Comparison of ENCODE assay signal across 12 mouse cellular contexts in the genomic region with DNA sequence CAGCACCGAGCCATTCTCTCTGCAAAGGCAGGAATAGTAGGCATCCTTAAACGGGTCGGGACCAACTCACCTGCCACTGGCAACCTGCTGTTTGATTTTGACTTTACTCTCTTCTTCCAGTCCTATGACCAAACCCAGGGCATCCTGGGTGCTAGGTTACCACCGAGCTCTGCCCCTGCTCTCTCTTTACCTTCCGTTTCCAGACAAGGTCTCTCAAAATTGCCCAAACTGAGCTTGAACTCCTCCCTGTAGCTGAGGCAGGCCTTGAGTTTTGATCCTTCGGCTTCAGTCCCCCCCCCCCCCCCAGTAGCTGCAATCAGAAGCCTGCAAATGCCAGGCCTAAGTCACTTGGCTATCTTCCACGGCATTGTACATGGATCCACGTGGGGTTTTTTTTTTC. TPM values are rescaled to one million over a fixed set of nuclear protein-coding genes. Genes with fewer than 3 reads are reported as not detected.
DNase-seq lines count a peak whose midpoint lies in the region; ATAC-seq and TF ChIP-seq lines count a peak whose summit lies in the region.
"Had no signal": no experiment of that assay in that cellular context is flagged by ENCODE, and none has a peak within 500 bp of the region (broad histone marks: within the 10 kb centered on the region; RNA-seq: fewer than 3 reads in every experiment).

No protein-coding gene starts in this region.

- TF ChIP-seq EP300 in ES-Bruce4 (IDR thresholded peaks at IDR 0.05; ENCODE audit: insufficient read depth, low read depth, low read length) = no peak

- peaks cover 11% of the 10 kb centered on the region; the same call in 1 of the 2 replicates for H3K4me1 ChIP-seq in forebrain, embryonic 14.5 days (ENCODE audit: control insufficient read depth, insufficient read depth, low read length)
- H3K4me1 ChIP-seq in forebrain, embryonic 10.5 days = peaks cover 82% of the 10 kb centered on the region
- peaks cover 69% of the 10 kb centered on the region for H3K4me1 ChIP-seq in hindbrain, embryonic 10.5 days (replicated peaks)
- H3K4me1 ChIP-seq in hindbrain, embryonic 12.5 days = peaks cover 29% of the 10 kb centered on the region
- H3K4me1 ChIP-seq in E14TG2a.4 (replicated peaks; ENCODE audit: low read depth, low read length) (peaks cover 88% of the 10 kb centered on the region), ES-Bruce4 (ENCODE audit: control insufficient read depth, insufficient read depth, low read length) (peaks cover 12% of the 10 kb centered on the region)

- H3K36me3 ChIP-seq in forebrain, embryonic 14.5 days (ENCODE audit: control insufficient read depth, insufficient read depth, low read length) = no peaks in the 10 kb centered on the region
- no peaks in the 10 kb centered on the region for H3K36me3 ChIP-seq in forebrain, embryonic 10.5 days (replicated peaks)
- no peaks in the 10 kb centered on the region for H3K36me3 ChIP-seq in hindbrain, embryonic 10.5 days
- no peaks in the 10 kb centered on the region for H3K36me3 ChIP-seq in hindbrain, embryonic 12.5 days
- H3K36me3 ChIP-seq in E14TG2a.4 (ENCODE audit: insufficient read depth, low read length) = no peaks in the 10 kb centered on the region
- no peaks in the 10 kb centered on the region for H3K36me3 ChIP-seq in ES-Bruce4 (ENCODE audit: control insufficient read depth, insufficient read depth, low read length, poor library complexity, severe bottlenecking)
- H3K36me3 ChIP-seq: heart, embryonic 13.5 days; limb, embryonic 13.5 days; liver, embryonic 12.5 days; neural tube, embryonic 12.5 days had no signal

- H3K27ac ChIP-seq in forebrain, embryonic 14.5 days (ENCODE audit: low read depth, low read length) = 0 out of 2 replicates have a peak overlapping the region, but pooled peaks have one; percentile 39
- H3K27ac ChIP-seq in forebrain, embryonic 10.5 days = no peak overlapping the region
- H3K27ac ChIP-seq in hindbrain, embryonic 10.5 days = peak overlapping the region; percentile 41; the same call in 1 of the 2 replicates
- H3K27ac ChIP-seq in hindbrain, embryonic 12.5 days = no peak overlapping the region
- H3K27ac ChIP-seq in ES-Bruce4 (ENCODE audit: insufficient read depth, low read length) = peak overlapping the region; percentile 85
- H3K27ac ChIP-seq: limb, embryonic 13.5 days; liver, embryonic 12.5 days; neural tube, embryonic 12.5 days had no signal

- H3K27me3 ChIP-seq in forebrain, embryonic 14.5 days (replicated peaks; ENCODE audit: control insufficient read depth, insufficient read depth, low read length) = no peaks in the 10 kb centered on the region
- H3K27me3 ChIP-seq in forebrain, embryonic 10.5 days (ENCODE audit: poor library complexity, severe bottlenecking) = peaks cover 37% of the 10 kb centered on the region
- peaks cover 13% of the 10 kb centered on the region; the same call in 1 of the 2 replicates for H3K27me3 ChIP-seq in hindbrain, embryonic 10.5 days (ENCODE audit: insufficient read depth, poor library complexity, severe bottlenecking)
- no peaks in the 10 kb centered on the region for H3K27me3 ChIP-seq in hindbrain, embryonic 12.5 days
- 0 out of 2 replicates have a peak, but pooled peaks cover under 1% of the 10 kb centered on the region for H3K27me3 ChIP-seq in E14TG2a.4 (ENCODE audit: insufficient read depth, low read length)
- no peaks in the 10 kb centered on the region for H3K27me3 ChIP-seq in ES-Bruce4 (ENCODE audit: control insufficient read depth, insufficient read depth, low read length, poor library complexity, severe bottlenecking)
- H3K27me3 ChIP-seq: heart, embryonic 13.5 days; neural tube, embryonic 12.5 days had no signal

- TF ChIP-seq POLR2A in ES-Bruce4 (IDR thresholded peaks at IDR 0.05; ENCODE audit: insufficient read depth, low read length) = no peak

- no peaks in the 10 kb centered on the region for H3K9me3 ChIP-seq in forebrain, embryonic 14.5 days (replicated peaks; ENCODE audit: control insufficient read depth, low read length)
- H3K9me3 ChIP-seq in forebrain, embryonic 10.5 days = no peaks in the 10 kb centered on the region
- H3K9me3 ChIP-seq in hindbrain, embryonic 10.5 days = no peaks in the 10 kb centered on the region
- no peaks in the 10 kb centered on the region for H3K9me3 ChIP-seq in hindbrain, embryonic 12.5 days (replicated peaks)
- H3K9me3 ChIP-seq in E14TG2a.4 (ENCODE audit: low read length) = no peaks in the 10 kb centered on the region
- H3K9me3 ChIP-seq in ES-Bruce4 (replicated peaks; ENCODE audit: control insufficient read depth, insufficient read depth, low read length, poor library complexity, severe bottlenecking) = no peaks in the 10 kb centered on the region
- H3K9me3 ChIP-seq: heart, embryonic 13.5 days; limb, embryonic 13.5 days; liver, embryonic 12.5 days; neural tube, embryonic 12.5 days had no signal

- TF ChIP-seq CTCF in E14TG2a.4 (conservative IDR thresholded peaks at IDR 0.05; ENCODE audit: low read length) (no peak), ES-Bruce4 (IDR thresholded peaks at IDR 0.05; ENCODE audit: low read depth, low read length) (no peak)

- no peak overlapping the region for H3K4me3 ChIP-seq in forebrain, embryonic 14.5 days (ENCODE audit: low read depth, low read length)
- H3K4me3 ChIP-seq in forebrain, embryonic 10.5 days = no peak overlapping the region
- no peak overlapping the region for H3K4me3 ChIP-seq in hindbrain, embryonic 10.5 days
- H3K4me3 ChIP-seq in hindbrain, embryonic 12.5 days = no peak overlapping the region
- H3K4me3 ChIP-seq in E14TG2a.4 (replicated peaks; ENCODE audit: low read length) (0 out of 2 replicates have a peak overlapping the region, but pooled peaks have one; percentile 70), ES-Bruce4 (ENCODE audit: low read depth, low read length) (no peak overlapping the region)
- H3K4me3 ChIP-seq: limb, embryonic 13.5 days; liver, embryonic 12.5 days; neural tube, embryonic 12.5 days had no signal

- no peak for ATAC-seq in forebrain, embryonic 14.5 days
- ATAC-seq in hindbrain, embryonic 12.5 days (ENCODE audit: low FRiP score) = no peak
- no peak for ATAC-seq in megakaryocyte, adult 5-6 weeks (ENCODE audit: poor library complexity, severe bottlenecking)

- no peak overlapping the region for H3K9ac ChIP-seq in forebrain, embryonic 14.5 days (ENCODE audit: low read length)
- H3K9ac ChIP-seq in hindbrain, embryonic 12.5 days = no peak overlapping the region
- H3K9ac ChIP-seq in ES-Bruce4 (ENCODE audit: low read depth, poor library complexity, severe bottlenecking) = peak overlapping the region; percentile 36
- H3K9ac ChIP-seq: limb, embryonic 13.5 days; liver, embryonic 12.5 days; neural tube, embryonic 12.5 days had no signal

- no peak overlapping the region for H3K4me2 ChIP-seq in forebrain, embryonic 14.5 days (ENCODE audit: low read length)
- no peak overlapping the region for H3K4me2 ChIP-seq in hindbrain, embryonic 12.5 days (replicated peaks)

- 71% methylated on average over 8 of the region's 8 CpGs for WGBS in forebrain, embryonic 14.5 days
- WGBS in forebrain, embryonic 10.5 days = 81% methylated on average over 8 of the region's 8 CpGs
- 80% methylated on average over 8 of the region's 8 CpGs for WGBS in hindbrain, embryonic 10.5 days
- 85% methylated on average over 8 of the region's 8 CpGs for WGBS in hindbrain, embryonic 12.5 days

- DNase-seq in forebrain, embryonic 14.5 days (ENCODE audit: low spot score) = no peak
- DNase-seq in forebrain, embryonic 10.5 days (ENCODE audit: extremely low spot score, low spot score) = no peak
- DNase-seq in hindbrain, embryonic 10.5 days (ENCODE audit: low spot score) = no peak
- DNase-seq in frontal cortex, postnatal 10 days (ENCODE audit: low spot score in 2 of 2) = no peak

RNA-seq across cellular contexts. Expression of a gene that starts 17.4 kb away (rescaled TPM):
- polyA plus RNA-seq in forebrain, embryonic 14.5 days (2014; fragmentation: Nextera tagmentation; extraction: Ambion mirVana) = 53.6 and 72.5 TPM in 2 replicates
- 90.6 and 93.2 TPM in 2 replicates for polyA plus RNA-seq in forebrain, embryonic 10.5 days (2016; fragmentation: Nextera tagmentation; extraction: Ambion mirVana)
- 99.1 and 114 TPM in 2 replicates for polyA plus RNA-seq in hindbrain, embryonic 10.5 days (2016; fragmentation: Nextera tagmentation; extraction: Ambion mirVana)
- polyA plus RNA-seq in hindbrain, embryonic 12.5 days (2016; fragmentation: Nextera tagmentation; extraction: Ambion mirVana) = 121 and 125 TPM in 2 replicates
- polyA plus RNA-seq in ES-Bruce4 (2011; ENCODE audit: insufficient read depth, insufficient read length, low read depth, missing spikeins) = 44.0 and 50.3 TPM in 2 replicates
- total RNA-seq in megakaryocyte, adult 5-6 weeks (2015) = 23.4 and 27.7 TPM in 2 replicates
- 31.9 and 32.6 TPM in 2 replicates for total RNA-seq in megakaryocyte, adult 5-6 weeks (2017)

Comparison
In these comparisons a context has a peak if more than half of its experiments do, and no peak if none do; other contexts are left out.
1. H3K27ac ChIP-seq: peak in forebrain, embryonic 14.5 days (single experiment), hindbrain, embryonic 10.5 days (single experiment) and ES-Bruce4 (single experiment); none in forebrain, embryonic 10.5 days (single experiment) and hindbrain, embryonic 12.5 days (single experiment).